Mouse (Mus musculus): Measurements from ENCODE around the gene Rbm4b.
A peak's percentile ranks its signal among the peaks of the same experiment; 100 is the strongest.

The Rbm4b gene

GRCm38 (mm10) chr19:4810746-4811062 lies 54.4 kb downstream of the Rbm4b start:
- no peak for DNase-seq (ENCODE audit: low read depth)

GRCm38 (mm10) chr19:4811063-4811908 lies 55.0 kb downstream of the Rbm4b start, which contains the start of the genes Gm21992 and Rbm14:
TSS of gene Gm21992 (minus strand) at chr19:4811612.
TSS of gene Rbm14 (minus strand) at chr19:4811634.
- peak; percentile 99 for DNase-seq (ENCODE audit: low read depth)

GRCm38 (mm10) chr19:4811909-4812242 lies 55.6 kb downstream of the Rbm4b start:
- DNase-seq (ENCODE audit: low read depth): no peak

- peak; percentile 54 for DNase-seq (ENCODE audit: low read depth)
Measured at GRCm38 (mm10) chr19:4812334-4812949, 56.1 kb downstream of the Rbm4b start.

GRCm38 (mm10) chr19:4813015-4813414 lies 56.7 kb downstream of the Rbm4b start:
- DNase-seq (ENCODE audit: low read depth): peak; percentile 69

All from induced T-regulatory cell, adult 2 months (primary cell).